Mouse (Mus musculus) midbrain, embryonic 15.5 days (tissue): ENCODE results near the gene Cacna1c. TPM values are rescaled to one million over a fixed set of nuclear protein-coding genes. Genes with fewer than 3 reads are reported as not detected.

Source experiments
- ATAC-seq: fragments of 200-750 bp; cut with Nextera tagmentation; replicated peaks from 2 replicates; pipeline ENCODE4 v1.8.0; 2017; ENCODE audit warnings: moderate TSS enrichment
- H3K27ac ChIP-seq: fragments of 300-500 bp; sonication (generic); 2 replicates; pipeline ENCODE4 v1.5.1; 2015; ENCODE audit warnings: mild to moderate bottlenecking, inconsistent platforms
- H3K27me3 ChIP-seq: fragments of 300-500 bp; sonication (generic); replicated peaks from 2 replicates; pipeline ENCODE4 v1.6.1; 2015; ENCODE audit warnings: inconsistent platforms
- H3K36me3 ChIP-seq: fragments of 300-500 bp; sonication (generic); replicated peaks from 2 replicates; pipeline ENCODE4 v1.6.1; 2015; ENCODE audit warnings: inconsistent platforms
- H3K4me1 ChIP-seq: fragments of 300-500 bp; sonication (generic); 2 replicates; pipeline ENCODE4 v1.6.1; 2015; ENCODE audit warnings: inconsistent platforms
- H3K4me2 ChIP-seq: fragments of 300-500 bp; sonication (generic); 2 replicates; pipeline ENCODE4 v1.6.1; 2015; ENCODE audit warnings: inconsistent platforms, mild to moderate bottlenecking, moderate library complexity
- H3K4me3 ChIP-seq: fragments of 300-500 bp; sonication (generic); 2 replicates; pipeline ENCODE4 v1.5.1; 2015; ENCODE audit warnings: mild to moderate bottlenecking, inconsistent platforms
- H3K9ac ChIP-seq: fragments of 300-500 bp; sonication (generic); 2 replicates; pipeline ENCODE4 v1.6.1; 2015; ENCODE audit warnings: mild to moderate bottlenecking, inconsistent platforms
- H3K9me3 ChIP-seq: fragments of 300-500 bp; sonication (generic); 2 replicates; pipeline ENCODE4 v1.6.1; 2016; ENCODE audit warnings: inconsistent platforms
- WGBS: fragments of 180-500 bp; shearing (Covaris S2); methylation state at CpG from one replicate; pipeline ENCODE4 v1.1.7; 2015; ENCODE audit warnings: mixed read lengths; 5-methylcytosine and 5-hydroxymethylcytosine counted together
- polyA plus RNA-seq: library from polyadenylated mRNA; unstranded; fragments of >200 nt; fragmentation: Nextera tagmentation; extraction: Ambion mirVana; gene quantifications from 2 replicates; pipeline ENCODE4 v1.2.1, GENCODE M21; 2015

The Cacna1c gene
- polyA plus RNA-seq, 1 experiment from 2014 or later = 7.9 TPM

DNA sequence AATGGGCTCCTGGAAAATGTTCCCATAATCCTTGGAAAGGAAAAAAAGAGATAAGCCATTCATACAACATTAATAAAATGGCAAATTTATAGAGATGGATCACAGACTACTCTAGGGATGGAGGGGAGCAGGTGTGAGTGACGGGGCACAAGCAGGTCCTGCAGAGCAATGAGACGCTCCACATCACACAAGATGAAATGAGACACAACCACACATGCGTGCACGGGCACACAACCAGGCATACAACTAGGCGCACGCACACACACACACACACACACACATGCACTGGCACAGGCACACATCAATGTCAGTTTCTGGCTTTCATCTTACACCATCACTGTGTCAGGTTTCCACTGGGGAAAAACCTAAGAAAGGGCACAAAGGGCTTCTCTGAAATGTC, 380.0 kb downstream of the Cacna1c start:
- no peak for ATAC-seq
- no peak overlapping the region for H3K9ac ChIP-seq
- H3K27me3 ChIP-seq = no peaks in the 10 kb centered on the region
- H3K4me2 ChIP-seq = no peak overlapping the region
- no peak overlapping the region for H3K4me3 ChIP-seq
- 84% methylated on average over 6 of the region's 6 CpGs for WGBS
- H3K4me1 ChIP-seq = no peaks in the 10 kb centered on the region
- no peaks in the 10 kb centered on the region for H3K36me3 ChIP-seq
- no peaks in the 10 kb centered on the region for H3K9me3 ChIP-seq
- H3K27ac ChIP-seq = no peak overlapping the region

DNA sequence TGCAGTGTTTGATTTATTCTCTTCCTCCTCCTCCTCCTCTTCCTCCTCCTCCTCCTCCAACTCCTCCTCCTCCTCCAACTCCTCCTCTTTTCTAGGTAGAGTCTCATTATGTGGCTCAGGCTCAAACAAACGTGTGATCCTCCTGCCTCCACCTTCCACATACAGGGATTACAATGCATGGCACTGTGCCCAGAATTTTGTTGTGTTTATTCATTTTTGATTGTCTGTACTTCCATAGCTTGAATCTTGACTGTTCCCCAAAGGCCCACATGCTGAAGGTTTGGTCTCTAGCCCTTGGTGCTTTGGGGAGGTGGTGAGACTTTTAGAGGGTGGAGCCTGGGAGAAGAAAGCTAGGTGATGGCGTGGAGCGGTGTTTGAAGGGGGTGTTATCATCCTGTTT, 383.7 kb downstream of the Cacna1c start:
- Histone ChIP-seq H3K27me3 (no peaks in the 10 kb centered on the region), H3K4me2 (no peak overlapping the region), H3K9ac (no peak overlapping the region), H3K4me1 (peaks cover 11% of the 10 kb centered on the region; the same call in 1 of the 2 replicates), H3K27ac (no peak overlapping the region), H3K9me3 (no peaks in the 10 kb centered on the region), H3K36me3 (no peaks in the 10 kb centered on the region), H3K4me3 (no peak overlapping the region)
- 79% methylated on average over 3 of the region's 3 CpGs for WGBS
- ATAC-seq = no peak

GRCm38 (mm10) chr6:118812007-118812406, 384.2 kb downstream of the Cacna1c start:
- Histone ChIP-seq H3K36me3 (no peaks in the 10 kb centered on the region), H3K27me3 (no peaks in the 10 kb centered on the region), H3K4me1 (peaks cover 11% of the 10 kb centered on the region; the same call in 1 of the 2 replicates), H3K27ac (no peak overlapping the region), H3K9me3 (no peaks in the 10 kb centered on the region), H3K9ac (no peak overlapping the region), H3K4me3 (no peak overlapping the region), H3K4me2 (no peak overlapping the region)
- WGBS = 91% methylated on average over 4 of the region's 4 CpGs
- no peak for ATAC-seq

DNA sequence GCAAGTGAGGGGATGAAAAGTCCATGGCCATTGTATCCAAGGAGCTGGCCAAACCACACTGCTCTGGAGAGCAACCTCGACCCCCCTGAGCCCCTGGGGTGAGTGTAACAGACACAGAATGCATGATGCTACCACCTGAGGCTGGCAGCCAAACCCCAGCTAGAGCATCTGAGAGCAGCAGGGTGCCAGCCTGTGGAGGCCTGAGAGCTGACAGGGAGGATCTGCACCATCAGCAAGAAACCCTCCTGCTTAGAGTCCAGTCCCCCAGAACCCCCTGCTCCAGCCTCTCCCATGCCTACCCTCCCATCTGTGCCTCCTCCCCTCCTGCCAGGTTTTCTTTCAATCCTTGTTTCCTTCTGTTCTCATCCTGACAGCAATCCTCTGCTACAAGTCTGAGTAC, 385.4 kb downstream of the Cacna1c start:
- ATAC-seq = no peak
- WGBS = 11% methylated on average over 1 of the region's 1 CpGs
- no peak overlapping the region for H3K4me2 ChIP-seq
- no peak overlapping the region for H3K9ac ChIP-seq
- no peak overlapping the region for H3K4me3 ChIP-seq
- no peaks in the 10 kb centered on the region for H3K36me3 ChIP-seq
- H3K27ac ChIP-seq = no peak overlapping the region
- H3K27me3 ChIP-seq = no peaks in the 10 kb centered on the region
- H3K4me1 ChIP-seq = peaks cover 11% of the 10 kb centered on the region; the same call in 1 of the 2 replicates
- no peaks in the 10 kb centered on the region for H3K9me3 ChIP-seq

- Histone ChIP-seq H3K4me3 (no peak overlapping the region), H3K9me3 (no peaks in the 10 kb centered on the region), H3K27me3 (no peaks in the 10 kb centered on the region), H3K4me2 (no peak overlapping the region), H3K4me1 (peaks cover 13% of the 10 kb centered on the region), H3K9ac (no peak overlapping the region), H3K36me3 (no peaks in the 10 kb centered on the region), H3K27ac (no peak overlapping the region)
- ATAC-seq = no peak
- WGBS = 89% methylated on average over 4 of the region's 4 CpGs
These were observed 391.1 kb downstream of the Cacna1c start for GRCm38 (mm10) chr6:118805139-118805538.

DNA sequence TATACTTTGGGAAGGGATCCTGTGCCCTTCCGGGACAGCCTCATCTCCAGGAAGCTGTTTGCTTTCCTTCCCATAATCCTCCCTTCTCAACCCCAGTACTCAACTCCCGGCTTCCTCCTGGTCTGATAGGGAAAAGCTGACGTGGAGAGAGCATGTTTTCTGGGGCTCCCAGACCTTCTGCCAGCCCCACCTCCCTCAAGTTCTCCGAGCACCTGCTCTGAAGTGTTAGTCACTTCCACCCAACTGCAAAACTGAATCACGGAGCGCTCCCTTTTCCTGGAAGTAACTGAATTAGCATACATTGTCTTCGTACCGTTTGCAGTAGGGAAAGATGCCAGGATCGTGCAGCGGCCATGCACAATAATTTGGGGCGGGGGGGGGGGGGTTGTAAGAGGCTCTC, 393.9 kb downstream of the Cacna1c start:
- H3K4me1 ChIP-seq = peaks cover 4% of the 10 kb centered on the region; the same call in 1 of the 2 replicates
- no peak overlapping the region for H3K4me3 ChIP-seq
- H3K27me3 ChIP-seq = no peaks in the 10 kb centered on the region
- no peak overlapping the region for H3K27ac ChIP-seq
- ATAC-seq = no peak
- no peaks in the 10 kb centered on the region for H3K9me3 ChIP-seq
- H3K36me3 ChIP-seq = no peaks in the 10 kb centered on the region
- no peak overlapping the region for H3K9ac ChIP-seq
- H3K4me2 ChIP-seq = no peak overlapping the region
- WGBS = 52% methylated on average over 11 of the region's 11 CpGs

DNA sequence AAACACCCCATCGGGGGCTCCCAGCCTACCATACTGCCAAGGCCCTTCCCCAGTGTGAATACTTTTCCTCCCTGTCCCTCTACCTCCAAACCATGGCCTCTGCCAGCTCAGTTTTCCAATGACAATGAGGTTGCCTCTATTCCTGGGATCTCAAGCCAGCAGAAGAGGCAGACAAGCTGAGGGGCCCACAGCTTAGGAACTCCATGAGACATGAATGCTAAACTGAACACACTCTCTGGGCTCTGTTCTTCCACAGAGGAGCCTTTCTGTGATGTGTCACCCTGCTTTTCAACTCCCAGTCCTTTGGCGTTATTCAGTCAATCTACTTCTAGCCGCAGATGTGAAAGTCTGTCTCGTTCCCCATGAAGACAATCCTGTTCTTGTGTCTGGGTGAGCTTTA, 399.8 kb downstream of the Cacna1c start:
- no peak overlapping the region for H3K4me3 ChIP-seq
- H3K9ac ChIP-seq = no peak overlapping the region
- H3K4me1 ChIP-seq = peaks cover 17% of the 10 kb centered on the region
- no peaks in the 10 kb centered on the region for H3K27me3 ChIP-seq
- H3K9me3 ChIP-seq = no peaks in the 10 kb centered on the region
- WGBS = 78% methylated on average over 4 of the region's 4 CpGs
- 0 out of 2 replicates have a peak, but pooled peaks have one; percentile 40 for ATAC-seq
- no peak overlapping the region for H3K4me2 ChIP-seq
- H3K36me3 ChIP-seq = no peaks in the 10 kb centered on the region
- H3K27ac ChIP-seq = peak overlapping the region; percentile 40; the same call in 1 of the 2 replicates

DNA sequence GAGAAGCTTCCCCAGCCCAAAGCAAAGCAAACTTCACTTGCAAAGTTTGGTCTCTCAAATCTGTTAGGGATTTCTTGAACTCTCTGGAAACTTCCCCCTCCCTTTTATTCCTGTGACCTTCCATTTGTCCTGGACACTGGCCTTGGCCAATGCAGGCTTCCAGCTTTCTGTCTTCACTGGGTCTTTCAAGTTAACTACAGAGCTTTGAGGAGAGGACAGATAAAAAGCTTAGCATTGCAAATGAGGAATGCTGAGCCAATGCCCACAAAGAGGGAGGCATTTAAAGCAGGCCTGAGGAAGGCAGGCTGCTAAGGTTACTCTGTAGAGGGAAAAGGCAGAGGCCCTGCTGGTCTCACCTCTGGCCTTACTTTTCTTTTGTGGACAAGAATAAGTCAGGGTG, 400.5 kb downstream of the Cacna1c start:
- 0 out of 2 replicates have a peak, but pooled peaks have one; percentile 62 for ATAC-seq
- Histone ChIP-seq H3K9me3 (no peaks in the 10 kb centered on the region), H3K36me3 (no peaks in the 10 kb centered on the region), H3K27me3 (no peaks in the 10 kb centered on the region), H3K4me2 (no peak overlapping the region), H3K4me3 (no peak overlapping the region), H3K27ac (peak overlapping the region; percentile 40; the same call in 1 of the 2 replicates), H3K4me1 (peaks cover 17% of the 10 kb centered on the region), H3K9ac (no peak overlapping the region)

DNA sequence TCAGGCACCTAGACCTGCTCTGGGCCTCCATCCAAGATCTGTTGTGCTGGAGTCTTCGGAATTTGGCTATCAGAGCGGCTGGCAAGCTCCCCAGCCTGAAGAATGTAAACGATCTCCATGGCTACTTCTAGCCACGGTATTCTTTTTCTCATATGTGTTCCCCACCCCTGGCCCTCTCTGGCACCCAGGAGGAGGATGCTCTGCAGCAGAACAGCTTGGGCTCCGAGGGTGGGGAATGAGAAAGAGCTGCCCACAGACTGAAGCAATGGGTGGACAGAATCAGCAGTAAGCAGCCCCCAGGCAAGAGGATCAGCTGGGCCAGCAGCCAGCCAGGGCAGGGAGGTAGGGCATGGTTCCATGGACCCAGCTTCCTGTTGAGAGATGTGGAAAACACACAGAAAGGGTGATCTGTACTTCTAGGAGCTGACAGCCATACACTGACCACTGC, 404.3 kb downstream of the Cacna1c start:
- 36% methylated on average over 5 of the region's 5 CpGs for WGBS
- H3K9ac ChIP-seq = no peak overlapping the region
- ATAC-seq = peak; percentile 57
- H3K4me3 ChIP-seq = no peak overlapping the region
- H3K4me2 ChIP-seq = no peak overlapping the region
- peaks cover 17% of the 10 kb centered on the region for H3K4me1 ChIP-seq
- H3K27ac ChIP-seq = peak overlapping the region; percentile 56
- H3K27me3 ChIP-seq = no peaks in the 10 kb centered on the region
- H3K9me3 ChIP-seq = no peaks in the 10 kb centered on the region
- no peaks in the 10 kb centered on the region for H3K36me3 ChIP-seq

GRCm38 (mm10) chr6:118787933-118788332, 408.3 kb downstream of the Cacna1c start:
- no peak overlapping the region for H3K4me2 ChIP-seq

DNA sequence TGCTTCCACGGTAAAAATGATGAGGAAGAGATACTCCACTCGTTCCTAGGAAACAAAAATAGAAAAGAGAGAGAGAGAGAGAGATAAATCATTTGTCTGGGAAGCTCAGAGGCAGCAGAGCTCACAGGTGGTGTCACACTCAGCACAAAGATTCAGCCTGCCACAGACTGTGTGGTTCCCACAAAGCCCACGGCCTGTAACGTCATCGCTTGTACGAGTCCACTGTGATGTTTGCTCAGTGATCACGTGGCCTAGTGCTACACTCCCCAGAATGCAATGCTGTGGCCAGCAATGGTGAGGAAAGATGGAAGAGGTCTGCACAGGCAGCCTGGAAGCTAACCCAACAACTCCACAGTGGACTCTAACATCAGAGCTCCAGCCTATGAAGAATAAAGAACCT, 415.9 kb downstream of the Cacna1c start:
- no peaks in the 10 kb centered on the region for H3K4me1 ChIP-seq
- 79% methylated on average over 7 of the region's 7 CpGs for WGBS
- H3K27me3 ChIP-seq = no peaks in the 10 kb centered on the region
- no peak overlapping the region for H3K27ac ChIP-seq
- no peaks in the 10 kb centered on the region for H3K9me3 ChIP-seq
- H3K36me3 ChIP-seq = peaks cover 8% of the 10 kb centered on the region; the same call in 1 of the 2 replicates
- no peak for ATAC-seq
- no peak overlapping the region for H3K4me2 ChIP-seq
- H3K9ac ChIP-seq = no peak overlapping the region
- H3K4me3 ChIP-seq = no peak overlapping the region

More at GRCm38 (mm10) chr6:118787933-118788332, 408.3 kb downstream of the Cacna1c start:
- Histone ChIP-seq H3K36me3 (no peaks in the 10 kb centered on the region), H3K27me3 (no peaks in the 10 kb centered on the region), H3K4me1 (peaks cover 13% of the 10 kb centered on the region), H3K27ac (no peak overlapping the region), H3K9ac (no peak overlapping the region), H3K9me3 (no peaks in the 10 kb centered on the region), H3K4me3 (no peak overlapping the region)
- WGBS = 84% methylated on average over 3 of the region's 3 CpGs
- ATAC-seq = no peak

- no peak overlapping the region for H3K27ac ChIP-seq
- ATAC-seq = no peak
These were observed 417.0 kb downstream of the Cacna1c start for GRCm38 (mm10) chr6:118779201-118779600.

GRCm38 (mm10) chr6:118777457-118777856, 418.8 kb downstream of the Cacna1c start:
- Histone ChIP-seq H3K27ac (no peak overlapping the region), H3K4me2 (no peak overlapping the region), H3K27me3 (no peaks in the 10 kb centered on the region), H3K9me3 (no peaks in the 10 kb centered on the region), H3K4me1 (no peaks in the 10 kb centered on the region), H3K4me3 (no peak overlapping the region), H3K9ac (no peak overlapping the region), H3K36me3 (peaks cover 8% of the 10 kb centered on the region; the same call in 1 of the 2 replicates)
- no peak for ATAC-seq
- 80% methylated on average over 8 of the region's 8 CpGs for WGBS

More at GRCm38 (mm10) chr6:118779201-118779600, 417.0 kb downstream of the Cacna1c start:
- Histone ChIP-seq H3K4me1 (no peaks in the 10 kb centered on the region), H3K4me3 (no peak overlapping the region), H3K36me3 (peaks cover 8% of the 10 kb centered on the region; the same call in 1 of the 2 replicates), H3K9me3 (no peaks in the 10 kb centered on the region), H3K4me2 (no peak overlapping the region), H3K27me3 (no peaks in the 10 kb centered on the region), H3K9ac (no peak overlapping the region)
- 88% methylated on average over 8 of the region's 8 CpGs for WGBS
